Mouse (Mus musculus): ENCODE measurements around the gene Tpcn1.

The Tpcn1 gene

DNA sequence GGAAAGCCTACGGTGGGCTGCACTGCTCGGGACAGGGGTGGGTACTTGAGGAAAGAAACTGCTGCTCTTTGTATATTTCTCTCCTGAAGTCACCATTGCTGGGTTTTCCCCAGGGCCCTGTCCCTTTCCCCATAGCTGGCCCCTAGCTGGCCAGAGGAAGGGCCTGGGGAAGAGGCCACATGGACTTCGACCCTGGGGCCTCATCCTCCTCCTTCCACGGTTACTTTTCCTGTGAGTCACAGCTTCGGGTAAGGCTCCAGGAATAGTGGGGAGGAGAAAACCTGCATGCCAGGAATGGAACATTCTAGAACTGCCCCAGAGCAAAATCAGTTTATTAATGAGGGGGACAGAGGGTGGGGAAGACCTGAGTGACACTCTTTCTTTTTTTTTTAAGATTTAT, 38.3 kb downstream of the Tpcn1 start:
- DNase-seq, result peak; percentile 65

DNA sequence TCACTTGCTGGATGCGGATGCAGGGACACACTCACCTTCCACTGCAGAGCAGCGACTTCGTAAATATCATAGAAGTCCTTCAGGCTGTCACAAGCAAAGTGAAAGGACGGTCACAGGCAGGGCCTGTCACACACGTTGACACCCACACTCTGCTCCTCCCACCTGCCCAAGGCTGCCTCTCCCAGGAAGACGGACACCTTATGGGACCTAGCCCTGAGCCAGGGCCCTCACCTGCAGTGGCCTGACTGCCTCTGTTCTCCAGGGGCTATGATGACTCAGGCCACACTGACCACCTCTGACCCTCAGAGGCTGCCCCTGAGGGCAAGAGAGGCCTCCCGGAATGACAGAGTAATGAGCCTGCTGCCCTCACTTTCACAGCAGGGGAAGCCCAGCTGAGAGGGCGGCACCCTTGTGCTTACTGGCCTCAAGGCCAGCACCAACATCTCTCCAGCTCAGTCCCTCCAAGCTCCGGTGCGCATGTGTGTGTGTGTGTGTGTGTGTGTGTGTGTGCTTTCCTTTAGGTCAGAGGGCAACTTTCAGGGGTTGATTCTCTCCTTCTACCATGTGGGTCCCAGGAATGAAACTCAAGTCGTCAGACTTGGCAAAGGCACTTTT, 40.1 kb downstream of the Tpcn1 start:
- DNase-seq, result no peak

GRCm38 (mm10) chr5:120536632-120537031, 51.8 kb downstream of the Tpcn1 start:
- no peak for DNase-seq

GRCm38 (mm10) chr5:120536046-120536445, 52.4 kb downstream of the Tpcn1 start:
- DNase-seq, result peak; percentile 35

DNA sequence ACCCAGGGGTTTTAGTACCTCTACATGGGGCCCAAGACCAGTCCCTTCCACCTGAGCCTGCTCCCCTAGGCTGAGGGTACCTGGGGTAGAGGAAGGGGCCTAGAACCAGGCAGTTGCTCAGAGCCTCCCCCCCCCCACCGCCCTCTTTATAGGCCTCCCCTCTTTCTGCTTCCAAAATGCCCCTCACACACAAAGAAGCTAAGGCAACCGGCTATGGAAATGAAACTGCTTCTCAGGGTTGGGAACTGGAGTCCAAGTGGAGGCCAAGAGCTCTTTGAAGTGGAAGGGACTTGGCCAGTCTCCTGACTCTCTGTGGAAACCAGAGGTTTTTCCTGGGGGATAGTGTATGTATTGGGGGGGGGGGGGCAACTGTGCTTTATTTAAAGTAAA, 53.8 kb downstream of the Tpcn1 start:
- DNase-seq, result no peak

- DNase-seq, result no peak
These were observed 54.3 kb downstream of the Tpcn1 start for GRCm38 (mm10) chr5:120534071-120534685.

GRCm38 (mm10) chr5:120531631-120532030, 56.8 kb downstream of the Tpcn1 start:
- DNase-seq, result no peak

DNA sequence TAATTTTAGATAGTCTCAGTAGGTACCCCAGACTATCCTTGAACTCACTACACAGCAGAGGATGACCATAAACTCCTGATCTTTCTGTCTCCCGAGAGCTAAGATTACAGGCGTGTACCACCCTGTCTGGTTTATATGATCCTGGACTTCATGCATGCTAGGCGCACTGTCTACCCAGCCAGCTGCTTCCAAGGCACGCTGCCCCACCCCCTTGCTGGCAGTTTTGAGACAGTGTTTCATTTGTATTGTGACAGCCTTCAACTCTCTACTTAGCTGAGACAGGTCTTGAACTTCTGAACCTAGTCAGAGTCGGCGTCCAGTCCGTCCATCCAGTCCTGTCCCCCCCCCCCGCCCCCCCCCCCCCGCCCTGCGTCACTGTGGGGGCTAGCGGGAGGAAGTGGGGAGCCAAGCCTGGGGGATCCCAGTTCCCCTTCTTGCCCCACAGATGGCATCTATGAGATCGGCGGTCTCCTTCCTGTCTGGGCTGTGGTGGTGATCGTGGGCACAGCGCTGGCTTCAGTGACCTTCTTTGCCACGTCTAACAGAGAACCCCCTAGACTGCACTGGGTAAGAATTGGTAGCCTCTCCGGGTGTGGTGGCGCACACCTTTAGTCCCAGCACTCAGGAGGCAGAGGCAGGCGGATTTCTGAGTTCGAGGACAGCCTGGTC, 61.0 kb downstream of the Tpcn1 start:
- DNase-seq, result no peak

- DNase-seq, result no peak
These were observed 62.2 kb downstream of the Tpcn1 start for GRCm38 (mm10) chr5:120526311-120526710.

DNA sequence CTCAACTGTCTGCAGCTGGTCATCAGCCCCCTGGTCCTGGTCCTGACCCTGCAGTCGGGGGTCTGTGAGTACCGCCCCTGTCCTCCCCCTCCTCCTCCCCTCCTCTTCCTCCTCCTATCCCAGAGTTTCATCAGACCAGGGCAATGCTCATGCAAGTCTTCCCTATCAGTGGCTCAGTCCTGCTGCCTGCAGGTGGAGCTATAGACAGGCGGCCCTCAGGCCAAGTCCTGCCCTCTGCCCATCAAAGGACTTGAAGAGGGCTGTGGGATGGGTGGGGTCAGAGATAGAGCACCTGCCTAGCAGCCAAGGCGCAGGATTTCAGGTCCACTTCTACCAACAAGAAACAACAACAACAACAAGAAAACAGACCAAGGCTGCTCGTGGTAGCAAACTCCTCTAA, 62.7 kb downstream of the Tpcn1 start:
- no peak for DNase-seq

DNA sequence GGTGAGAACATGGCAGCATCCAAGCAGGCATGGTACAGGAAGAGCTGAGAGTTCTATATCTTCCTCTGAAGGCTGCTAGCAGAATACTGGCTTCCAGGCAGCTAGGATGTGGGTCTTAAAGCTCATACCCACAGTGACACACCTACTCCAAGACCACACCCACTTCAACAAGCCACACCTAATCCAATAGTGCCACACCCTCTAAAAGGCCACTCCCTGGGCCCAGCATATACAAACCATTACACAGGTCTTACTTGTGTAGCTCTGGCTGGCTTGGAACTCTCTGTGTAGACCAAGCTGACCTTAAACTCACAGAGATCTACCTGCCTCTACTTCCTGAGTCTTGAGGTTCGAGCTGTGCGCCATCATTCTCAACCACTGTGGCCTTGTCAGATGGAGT, 63.7 kb downstream of the Tpcn1 start:
- no peak for DNase-seq

GRCm38 (mm10) chr5:120522649-120523048, 65.8 kb downstream of the Tpcn1 start:
- DNase-seq, result no peak

DNA sequence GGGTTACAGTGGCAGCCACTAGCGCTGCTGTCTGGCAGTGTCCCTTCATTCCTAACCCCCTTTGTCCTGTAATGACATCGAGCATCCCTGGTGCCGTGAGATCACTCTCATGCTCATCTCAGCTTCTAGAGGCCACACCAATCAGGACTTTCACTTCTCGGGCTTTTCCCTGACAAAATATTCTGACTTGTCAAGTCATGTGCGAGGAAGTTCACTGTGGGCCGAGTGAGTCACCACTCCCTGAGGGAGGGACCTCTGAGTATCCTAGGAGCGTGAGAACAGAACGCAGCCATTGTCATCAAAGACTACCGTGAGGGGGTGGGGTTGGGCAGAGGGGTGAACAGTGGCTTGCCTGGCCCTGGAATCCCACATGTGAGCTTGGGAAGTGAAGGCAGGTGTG, 70.9 kb downstream of the Tpcn1 start:
- DNase-seq, result peak; percentile 46

DNA sequence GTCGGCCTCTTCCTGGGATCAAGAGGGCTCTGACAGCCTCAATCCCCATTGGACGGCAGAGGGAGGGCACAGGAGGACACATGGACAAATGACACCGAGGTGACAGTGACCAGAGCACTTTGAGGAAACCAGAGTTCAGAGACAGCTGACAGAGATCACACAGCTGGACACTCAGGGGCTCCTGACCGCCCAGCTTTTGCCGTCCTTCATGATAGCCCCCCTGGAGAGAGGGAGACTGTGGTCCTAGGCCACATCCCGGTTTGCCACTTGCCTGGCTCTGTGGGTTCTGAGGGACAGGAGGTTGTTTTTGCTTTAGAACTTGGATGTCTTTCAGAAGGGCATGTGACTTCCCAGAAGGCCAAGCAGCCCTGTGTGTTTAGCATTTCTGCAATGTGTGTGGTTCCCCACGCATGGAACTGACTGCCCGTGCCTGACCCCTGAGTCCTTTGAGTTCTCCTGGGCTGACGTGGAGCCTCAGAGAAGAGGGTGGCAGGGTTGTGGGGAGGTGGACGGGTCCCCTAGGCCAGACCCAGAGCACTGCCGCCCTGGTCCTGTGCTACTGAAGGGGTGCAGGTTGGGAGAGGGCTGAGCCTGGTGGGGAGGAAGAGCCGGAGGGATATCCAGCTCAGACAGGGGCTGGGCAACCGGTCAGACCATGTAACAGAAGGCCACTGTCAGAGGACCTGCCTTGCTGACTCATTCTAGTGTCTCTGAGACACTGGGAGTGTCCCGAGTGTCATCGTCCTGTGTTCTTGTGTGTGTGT, 72.1 kb downstream of the Tpcn1 start:
- peak; percentile 85 for DNase-seq

DNA sequence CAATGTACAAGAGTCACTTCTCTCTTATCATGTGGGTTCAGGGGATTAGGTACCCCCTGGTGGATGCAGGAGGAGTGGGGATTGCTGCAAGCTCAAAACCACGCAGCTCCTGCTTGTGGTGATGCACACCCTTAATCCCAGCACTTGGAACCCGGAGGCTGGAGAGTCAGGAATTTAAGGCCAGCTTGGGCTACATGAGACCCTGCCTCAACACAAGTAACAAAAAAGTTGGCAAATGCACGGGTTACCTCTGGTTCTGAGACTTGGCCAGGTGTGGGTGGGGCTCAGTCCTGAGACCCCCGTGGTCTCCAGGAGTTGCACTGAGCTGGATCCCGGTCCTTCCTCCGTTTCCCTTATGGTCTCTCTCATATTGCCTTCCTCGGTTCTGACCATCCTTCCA, 73.0 kb downstream of the Tpcn1 start:
- DNase-seq, result no peak

- DNase-seq, result peak; percentile 29
These were observed 73.7 kb downstream of the Tpcn1 start for GRCm38 (mm10) chr5:120514754-120515153.

DNA sequence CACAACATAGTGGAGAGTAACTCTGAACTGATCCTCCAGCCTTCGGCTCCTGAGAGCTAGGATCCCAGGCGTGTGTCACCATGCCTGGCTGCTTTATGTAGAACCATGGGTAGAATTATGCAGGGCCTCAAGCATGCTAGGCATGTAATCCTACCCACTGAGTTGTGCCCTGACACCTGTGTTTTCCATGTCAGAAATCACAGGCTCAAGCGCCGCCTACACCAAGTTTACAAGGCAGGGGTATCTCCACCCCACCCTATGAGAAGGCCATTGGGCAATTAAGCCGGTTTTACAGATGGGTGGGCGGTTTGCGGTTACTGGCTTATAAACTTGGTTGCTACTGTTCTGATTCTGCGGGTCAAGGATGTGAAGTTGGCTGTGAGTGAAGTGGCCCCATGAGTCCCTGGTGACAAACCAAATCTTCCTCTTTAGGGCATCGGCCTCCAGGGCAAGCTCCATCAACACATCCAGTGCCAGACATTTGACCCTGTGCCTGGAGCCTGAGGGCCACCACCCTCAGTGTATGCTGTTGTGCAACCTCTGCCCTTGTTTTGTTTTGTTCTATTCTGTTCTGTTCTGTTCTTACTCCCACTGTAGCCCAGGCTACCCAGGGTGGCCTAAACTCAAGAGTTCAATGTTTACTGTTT, 74.3 kb downstream of the Tpcn1 start:
- DNase-seq, result no peak

DNA sequence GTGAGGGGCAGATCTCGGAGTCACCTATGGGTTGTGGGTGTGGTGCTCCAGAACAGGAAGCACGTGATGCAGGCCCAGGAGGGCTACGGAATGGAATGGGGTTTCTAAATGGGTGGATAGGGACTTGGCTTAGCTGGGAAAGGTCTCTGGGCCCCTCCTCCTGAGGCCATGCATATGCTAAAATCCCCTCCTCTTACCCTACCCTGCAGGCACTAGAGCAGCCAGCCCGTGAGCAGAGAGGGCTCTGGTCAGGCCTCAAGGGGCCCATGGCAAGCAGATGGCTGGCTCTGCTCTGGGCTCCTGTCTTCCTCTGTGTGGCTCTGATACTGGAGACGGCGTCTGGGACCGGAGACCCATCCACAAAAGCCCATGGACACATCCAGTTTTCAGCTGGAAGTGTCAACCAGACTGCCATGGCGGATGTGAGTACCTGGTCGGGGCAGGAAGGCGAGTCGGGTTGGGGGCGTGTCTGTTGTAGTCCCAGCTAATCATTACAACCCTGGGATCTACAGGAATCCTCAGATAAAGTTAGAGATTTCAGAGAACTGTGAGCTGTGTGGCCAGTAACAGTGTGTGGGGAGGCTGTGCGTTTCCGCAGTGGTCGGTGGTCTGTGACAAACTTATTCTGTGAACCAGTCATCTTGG, 75.4 kb downstream of the Tpcn1 start:
- DNase-seq, result peak; percentile 39

- DNase-seq, result no peak
These were observed 76.7 kb downstream of the Tpcn1 start for GRCm38 (mm10) chr5:120511643-120512220.

DNA sequence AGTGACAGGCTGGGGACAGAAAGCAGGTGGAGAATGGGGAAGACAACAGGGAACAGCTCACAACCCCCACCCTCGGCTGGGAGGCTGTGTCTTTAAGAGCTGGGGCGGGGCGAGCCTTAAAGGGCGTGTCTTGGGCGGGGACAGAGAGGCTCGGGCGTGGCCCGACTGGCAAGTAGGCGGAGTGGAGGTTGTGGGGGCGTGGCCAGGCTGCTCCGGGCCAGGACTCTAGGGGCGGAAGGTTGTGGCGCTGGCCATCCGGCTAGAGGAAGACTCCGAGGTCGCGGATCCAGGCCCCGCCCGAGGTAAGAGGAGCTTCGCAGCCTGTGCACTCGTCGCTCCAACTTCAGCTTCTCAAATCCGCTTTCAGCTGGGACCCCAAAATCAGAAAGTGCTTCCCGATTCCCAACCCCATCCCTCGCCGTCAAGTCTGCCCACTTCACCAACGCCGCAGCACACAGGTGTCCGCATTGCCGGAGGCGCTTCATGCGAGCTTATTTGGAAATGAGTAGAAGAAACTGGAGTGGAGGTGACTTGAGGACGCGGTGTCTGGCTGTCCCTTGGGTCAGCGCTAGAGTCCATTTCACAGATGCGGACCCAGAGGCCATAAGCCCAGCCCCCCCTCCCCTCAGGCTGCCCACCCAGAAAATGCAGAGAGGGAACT, 77.4 kb downstream of the Tpcn1 start, which contains the start of gene Slc8b1:
Slc8b1 (plus strand) TSS at position 187 of the 661 bp plus-strand sequence.
- peak; percentile 95 for DNase-seq

GRCm38 (mm10) chr5:120507311-120507710, 81.2 kb downstream of the Tpcn1 start:
- no peak for DNase-seq

- no peak for DNase-seq
These were observed 82.0 kb downstream of the Tpcn1 start for GRCm38 (mm10) chr5:120506490-120506889.

Measured in kidney, adult 11 months (tissue).